Comparison of ENCODE assay signal across 14 mouse cellular contexts in the genomic region with DNA sequence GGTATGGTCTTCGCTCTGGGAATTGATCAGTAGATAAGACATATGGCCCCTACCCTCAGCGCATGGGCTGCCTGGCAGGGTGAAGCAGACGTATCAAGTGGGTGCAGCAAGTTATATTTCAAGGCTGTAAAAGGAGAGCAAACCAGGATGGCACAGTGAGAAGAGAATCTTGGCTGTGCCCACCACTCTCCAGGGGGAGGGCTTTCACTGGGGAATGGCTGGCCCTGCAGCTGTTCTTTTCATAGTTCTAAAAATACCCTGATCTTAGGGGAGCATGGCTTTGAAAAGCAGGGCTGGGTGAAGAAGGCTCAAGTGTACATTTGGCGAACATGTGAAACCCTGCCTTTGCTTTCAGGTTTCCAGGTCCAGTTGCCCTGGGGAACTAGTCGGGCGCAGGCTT. TPM values are rescaled to one million over a fixed set of nuclear protein-coding genes. Genes with fewer than 3 reads are reported as not detected.
DNase-seq lines count a peak whose midpoint lies in the region; ATAC-seq lines count a peak whose summit lies in the region.
"Had no signal": no experiment of that assay in that cellular context is flagged by ENCODE, and none has a peak within 500 bp of the region (broad histone marks: within the 10 kb centered on the region; RNA-seq: fewer than 3 reads in every experiment).

No protein-coding gene starts in this region.

- H3K27ac ChIP-seq in forebrain, embryonic 11.5 days (ENCODE audit: low read depth, low read length): no peak overlapping the region
- H3K27ac ChIP-seq in forebrain, embryonic 12.5 days: no peak overlapping the region
- H3K27ac ChIP-seq in heart, embryonic 16.5 days (ENCODE audit: low read length): peak overlapping the region; percentile 68
- no peak overlapping the region for H3K27ac ChIP-seq in intestine, embryonic 16.5 days (ENCODE audit: low read length)
- H3K27ac ChIP-seq: neural tube, embryonic 12.5 days had no signal

- H3K27me3 ChIP-seq in forebrain, embryonic 11.5 days (ENCODE audit: control insufficient read depth, insufficient read depth, low read length): no peaks in the 10 kb centered on the region
- H3K27me3 ChIP-seq in forebrain, embryonic 12.5 days: no peaks in the 10 kb centered on the region
- H3K27me3 ChIP-seq in heart, embryonic 16.5 days (ENCODE audit: control insufficient read depth, insufficient read depth, low read length): no peaks in the 10 kb centered on the region
- no peaks in the 10 kb centered on the region for H3K27me3 ChIP-seq in intestine, embryonic 16.5 days (replicated peaks; ENCODE audit: control insufficient read depth, insufficient read depth, low read length)
- H3K27me3 ChIP-seq: neural tube, embryonic 12.5 days had no signal

- 96% methylated on average over 6 of the region's 6 CpGs for WGBS in forebrain, embryonic 11.5 days
- 91% methylated on average over 6 of the region's 6 CpGs for WGBS in forebrain, embryonic 12.5 days
- 61% methylated on average over 6 of the region's 6 CpGs for WGBS in heart, embryonic 16.5 days
- 81% methylated on average over 6 of the region's 6 CpGs for WGBS in intestine, embryonic 16.5 days

- no peak for ATAC-seq in forebrain, embryonic 11.5 days (replicated peaks; ENCODE audit: low FRiP score)
- no peak for ATAC-seq in forebrain, embryonic 12.5 days (ENCODE audit: low FRiP score)
- ATAC-seq in heart, embryonic 16.5 days (replicated peaks; ENCODE audit: extremely low read depth, insufficient read depth, low FRiP score): 0 out of 2 replicates have a peak, but pooled peaks have one; percentile 33
- ATAC-seq in intestine, embryonic 16.5 days: no peak
- ATAC-seq: lung, postnatal 0 days had no signal

- H3K36me3 ChIP-seq in forebrain, embryonic 11.5 days (ENCODE audit: control insufficient read depth, insufficient read depth, low read length): no peaks in the 10 kb centered on the region
- 0 out of 2 replicates have a peak, but pooled peaks cover 10% of the 10 kb centered on the region for H3K36me3 ChIP-seq in forebrain, embryonic 12.5 days (replicated peaks)
- H3K36me3 ChIP-seq in heart, embryonic 16.5 days (ENCODE audit: control insufficient read depth, insufficient read depth): no peaks in the 10 kb centered on the region
- 0 out of 2 replicates have a peak, but pooled peaks cover 4% of the 10 kb centered on the region for H3K36me3 ChIP-seq in intestine, embryonic 16.5 days (ENCODE audit: control insufficient read depth, insufficient read depth, low read length)
- H3K36me3 ChIP-seq: neural tube, embryonic 12.5 days had no signal

- no peak overlapping the region for H3K4me3 ChIP-seq in forebrain, embryonic 11.5 days (ENCODE audit: low read depth, low read length)
- no peak overlapping the region for H3K4me3 ChIP-seq in forebrain, embryonic 12.5 days (replicated peaks)
- 0 out of 2 replicates have a peak overlapping the region, but pooled peaks have one; percentile 2 for H3K4me3 ChIP-seq in heart, embryonic 16.5 days (ENCODE audit: low read length)
- H3K4me3 ChIP-seq in intestine, embryonic 16.5 days (ENCODE audit: low read length): no peak overlapping the region
- H3K4me3 ChIP-seq: neural tube, embryonic 12.5 days had no signal

- H3K9me3 ChIP-seq in forebrain, embryonic 11.5 days (ENCODE audit: control insufficient read depth, low read length): no peaks in the 10 kb centered on the region
- H3K9me3 ChIP-seq in forebrain, embryonic 12.5 days: no peaks in the 10 kb centered on the region
- no peaks in the 10 kb centered on the region for H3K9me3 ChIP-seq in heart, embryonic 16.5 days (replicated peaks; ENCODE audit: control insufficient read depth, low read length)
- no peaks in the 10 kb centered on the region for H3K9me3 ChIP-seq in intestine, embryonic 16.5 days (ENCODE audit: control insufficient read depth, low read length)
- H3K9me3 ChIP-seq: neural tube, embryonic 12.5 days had no signal

- H3K4me2 ChIP-seq in forebrain, embryonic 11.5 days (ENCODE audit: low read depth, low read length, severe bottlenecking): no peak overlapping the region
- H3K4me2 ChIP-seq in forebrain, embryonic 12.5 days: no peak overlapping the region
- peak overlapping the region; percentile 27; the same call in 1 of the 2 replicates for H3K4me2 ChIP-seq in heart, embryonic 16.5 days (ENCODE audit: low read depth, low read length)
- H3K4me2 ChIP-seq in intestine, embryonic 16.5 days (ENCODE audit: low read depth, low read length): no peak overlapping the region
- H3K4me2 ChIP-seq: liver, embryonic 11.5 days; midbrain, embryonic 11.5 days; neural tube, embryonic 12.5 days had no signal

- H3K9ac ChIP-seq in forebrain, embryonic 11.5 days (ENCODE audit: low read length): no peak overlapping the region
- no peak overlapping the region for H3K9ac ChIP-seq in forebrain, embryonic 12.5 days
- no peak overlapping the region for H3K9ac ChIP-seq in heart, embryonic 16.5 days (ENCODE audit: low read length)
- no peak overlapping the region for H3K9ac ChIP-seq in intestine, embryonic 16.5 days (ENCODE audit: low read depth, low read length)
- H3K9ac ChIP-seq: neural tube, embryonic 12.5 days had no signal

- peak; percentile 18 for DNase-seq in forebrain, embryonic 11.5 days (ENCODE audit: low spot score)
- DNase-seq in heart, adult 18-20 months: no peak
- DNase-seq in NIH3T3 (ENCODE audit: low read depth): peak; percentile 36
- peak; percentile 23 to 53 for DNase-seq in gastrocnemius, adult 8-10 months (ENCODE audit: low spot score in 2 of 2)
- DNase-seq in urinary bladder, postnatal 14 days (ENCODE audit: low spot score): no peak
- DNase-seq: cerebellum, adult 2 months; thymus, adult 18-20 months had no signal

- H3K4me1 ChIP-seq in forebrain, embryonic 11.5 days (replicated peaks; ENCODE audit: control insufficient read depth, insufficient read depth, low read length): peaks cover 2% of the 10 kb centered on the region; the same call in 1 of the 2 replicates
- peaks cover 22% of the 10 kb centered on the region for H3K4me1 ChIP-seq in forebrain, embryonic 12.5 days
- H3K4me1 ChIP-seq in heart, embryonic 16.5 days (ENCODE audit: control insufficient read depth, insufficient read depth, low read length): peaks cover 46% of the 10 kb centered on the region
- H3K4me1 ChIP-seq in intestine, embryonic 16.5 days (ENCODE audit: control insufficient read depth, insufficient read depth, low read length): peaks cover 48% of the 10 kb centered on the region

RNA-seq across cellular contexts. Expression of a gene that starts 11.5 kb away (rescaled TPM):
- 38.0 and 40.3 TPM in 2 replicates for polyA plus RNA-seq in forebrain, embryonic 11.5 days (2014; fragmentation: Nextera tagmentation; extraction: Ambion mirVana)
- 34.6 and 36.3 TPM in 2 replicates for polyA plus RNA-seq in forebrain, embryonic 12.5 days (2016; fragmentation: Nextera tagmentation; extraction: Ambion mirVana)
- 32.3 and 34.4 TPM in 2 replicates for polyA plus RNA-seq in heart, embryonic 16.5 days (2015; fragmentation: Nextera tagmentation; extraction: Ambion mirVana)
- 10 to 100 TPM; 15.9 to 18.3 TPM for total RNA-seq in heart, adult 18-20 months (2021)
- total RNA-seq in gastrocnemius, adult 8-10 months (2022): 10 to 100 TPM; 35.0 to 44.7 (median 40.1) TPM
- 51.5 and 63.1 TPM in 2 replicates for polyA plus RNA-seq in intestine, embryonic 16.5 days (2015; fragmentation: Nextera tagmentation; extraction: Ambion mirVana)

Comparison
In these comparisons a context has a peak if more than half of its experiments do, and no peak if none do; other contexts are left out.
1. DNase-seq: peak in forebrain, embryonic 11.5 days (single experiment), NIH3T3 (single experiment) and gastrocnemius, adult 8-10 months (2 of 2); none in heart, adult 18-20 months (0 of 2) and urinary bladder, postnatal 14 days (single experiment).